Mouse (Mus musculus) stomach, embryonic 14.5 days (tissue): ENCODE results near the gene Grm8. TPM values are rescaled to one million over a fixed set of nuclear protein-coding genes. Genes with fewer than 3 reads are reported as not detected.

Experiments
- ATAC-seq: fragments of 200-750 bp; cut with Nextera tagmentation; 2 replicates; pipeline ENCODE4 v1.8.0; 2017; ENCODE audit warnings: low read depth, moderate TSS enrichment; ENCODE audit not compliant: insufficient number of reproducible peaks, insufficient read depth, low FRiP score
- H3K27ac ChIP-seq: fragments of 300-500 bp; sonication (generic); 2 replicates; pipeline ENCODE4 v1.5.1; 2014; ENCODE audit warnings: mild to moderate bottlenecking, low read length, moderate library complexity, mixed read lengths
- H3K27me3 ChIP-seq: fragments of 300-500 bp; sonication (generic); 2 replicates; pipeline ENCODE4 v1.6.1; 2014; ENCODE audit warnings: low read length, control low read depth, mixed read lengths; ENCODE audit not compliant: control insufficient read depth, insufficient read depth
- H3K36me3 ChIP-seq: fragments of 300-500 bp; sonication (generic); 2 replicates; pipeline ENCODE4 v1.6.1; 2014; ENCODE audit warnings: mild to moderate bottlenecking, control low read depth, low read length, moderate library complexity, mixed read lengths; ENCODE audit not compliant: control insufficient read depth, insufficient read depth
- H3K4me1 ChIP-seq: fragments of 300-500 bp; sonication (generic); 2 replicates; pipeline ENCODE4 v1.6.1; 2014; ENCODE audit warnings: low read length, control low read depth, mixed read lengths; ENCODE audit not compliant: control insufficient read depth, insufficient read depth
- H3K4me2 ChIP-seq: fragments of 300-500 bp; sonication (generic); replicated peaks from 2 replicates; pipeline ENCODE4 v1.6.1; 2014; ENCODE audit warnings: low read depth, low read length, control low read depth
- H3K4me3 ChIP-seq: fragments of 300-500 bp; sonication (generic); 2 replicates; pipeline ENCODE4 v1.5.1; 2014; ENCODE audit warnings: low read depth, low read length, control low read depth
- H3K9ac ChIP-seq: fragments of 300-500 bp; sonication (generic); replicated peaks from 2 replicates; pipeline ENCODE4 v1.6.1; 2014; ENCODE audit warnings: low read depth, mild to moderate bottlenecking, control low read depth, low read length, moderate library complexity, mixed read lengths
- H3K9me3 ChIP-seq: fragments of 300-500 bp; sonication (generic); 2 replicates; pipeline ENCODE4 v1.6.1; 2016; ENCODE audit warnings: low read depth, low read length, control low read depth; ENCODE audit not compliant: control insufficient read depth
- WGBS: fragments of 180-500 bp; shearing (Covaris S2); extraction: QIAGEN DNeasy Blood & Tissue Kit; methylation state at CpG from one replicate; pipeline ENCODE4 v1.1.7; 2014; 5-methylcytosine and 5-hydroxymethylcytosine counted together
- polyA plus RNA-seq: library from polyadenylated mRNA; unstranded; fragments of >200 nt; fragmentation: Nextera tagmentation; extraction: Ambion mirVana; gene quantifications from 2 replicates; pipeline ENCODE4 v1.2.1, GENCODE M21; 2014

The Grm8 gene
- polyA plus RNA-seq, 1 experiment from 2014 or later = 2.1 TPM

DNA sequence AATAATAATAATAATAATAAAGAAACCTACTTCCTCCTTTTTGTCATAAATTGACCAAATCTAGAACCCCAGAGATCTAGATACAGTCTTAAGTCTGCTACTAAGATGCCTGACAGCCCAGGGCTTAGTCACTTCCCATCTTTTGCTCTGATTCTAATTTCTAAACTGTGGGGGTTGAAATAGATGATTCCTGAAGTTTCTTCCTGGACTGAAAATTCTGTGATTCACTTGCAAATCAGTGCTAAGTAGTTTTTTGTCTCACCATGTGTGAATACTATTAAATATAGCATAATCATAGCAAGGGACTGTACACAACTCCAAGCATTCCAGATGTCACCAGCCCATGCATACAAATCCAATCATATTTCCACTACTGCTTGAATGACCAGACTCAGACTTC is 44.0 kb downstream of the Grm8 start:
- no peak overlapping the region for H3K4me2 ChIP-seq
- H3K9ac ChIP-seq = no peak overlapping the region
- H3K27ac ChIP-seq = no peak overlapping the region
- no peak for ATAC-seq
- H3K27me3 ChIP-seq = no peaks in the 10 kb centered on the region
- H3K9me3 ChIP-seq = no peaks in the 10 kb centered on the region
- no peak overlapping the region for H3K4me3 ChIP-seq
- no peaks in the 10 kb centered on the region for H3K36me3 ChIP-seq
- no peaks in the 10 kb centered on the region for H3K4me1 ChIP-seq

DNA sequence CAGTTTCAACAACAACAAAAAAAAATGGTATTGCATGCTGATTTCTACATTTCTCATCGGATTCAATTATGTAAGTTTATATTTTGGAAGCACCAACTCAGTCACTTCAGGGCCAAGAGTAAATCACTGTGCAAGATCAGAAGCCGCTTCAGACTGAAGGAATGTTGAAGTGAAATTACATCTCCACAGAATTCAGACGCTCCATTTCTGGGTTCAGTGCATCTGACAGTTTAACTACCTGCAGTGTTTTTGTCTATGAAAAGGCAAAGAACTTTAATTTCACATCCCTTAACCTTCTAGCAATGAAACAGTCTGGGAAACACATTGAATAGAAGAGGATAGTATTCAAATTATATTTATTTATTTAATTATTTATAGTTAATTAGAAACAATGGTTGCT is 59.4 kb downstream of the Grm8 start:
- no peak overlapping the region for H3K27ac ChIP-seq
- no peaks in the 10 kb centered on the region for H3K27me3 ChIP-seq
- no peaks in the 10 kb centered on the region for H3K4me1 ChIP-seq
- H3K4me3 ChIP-seq = no peak overlapping the region
- 80% methylated on average over 3 of the region's 3 CpGs for WGBS
- no peak overlapping the region for H3K4me2 ChIP-seq
- no peaks in the 10 kb centered on the region for H3K9me3 ChIP-seq
- H3K9ac ChIP-seq = no peak overlapping the region
- ATAC-seq = no peak
- no peaks in the 10 kb centered on the region for H3K36me3 ChIP-seq

DNA sequence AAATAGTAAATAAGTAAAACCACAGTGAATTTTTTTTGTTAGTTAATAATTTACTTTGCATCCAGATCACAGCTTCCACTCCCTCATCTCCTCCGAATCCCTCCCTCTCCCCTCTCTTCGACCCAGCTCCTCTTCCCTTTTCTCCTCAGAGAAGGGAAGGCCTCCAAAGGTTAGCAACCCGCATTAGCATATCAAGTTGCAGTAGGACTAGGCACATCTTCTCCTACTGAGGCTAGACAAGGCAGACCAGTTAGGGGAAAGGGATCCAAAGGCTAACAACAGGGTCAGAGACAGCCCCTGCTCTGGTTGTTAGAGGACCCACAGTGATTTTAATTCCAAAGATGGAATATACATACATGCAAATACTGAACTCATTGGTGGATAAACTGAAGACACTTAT is 60.5 kb downstream of the Grm8 start:
- no peak for ATAC-seq
- H3K4me2 ChIP-seq = no peak overlapping the region
- H3K9ac ChIP-seq = no peak overlapping the region
- no peaks in the 10 kb centered on the region for H3K4me1 ChIP-seq
- H3K9me3 ChIP-seq = no peaks in the 10 kb centered on the region
- no peak overlapping the region for H3K4me3 ChIP-seq
- no peak overlapping the region for H3K27ac ChIP-seq
- H3K36me3 ChIP-seq = no peaks in the 10 kb centered on the region
- no peaks in the 10 kb centered on the region for H3K27me3 ChIP-seq
- 47% methylated on average over 3 of the region's 3 CpGs for WGBS

DNA sequence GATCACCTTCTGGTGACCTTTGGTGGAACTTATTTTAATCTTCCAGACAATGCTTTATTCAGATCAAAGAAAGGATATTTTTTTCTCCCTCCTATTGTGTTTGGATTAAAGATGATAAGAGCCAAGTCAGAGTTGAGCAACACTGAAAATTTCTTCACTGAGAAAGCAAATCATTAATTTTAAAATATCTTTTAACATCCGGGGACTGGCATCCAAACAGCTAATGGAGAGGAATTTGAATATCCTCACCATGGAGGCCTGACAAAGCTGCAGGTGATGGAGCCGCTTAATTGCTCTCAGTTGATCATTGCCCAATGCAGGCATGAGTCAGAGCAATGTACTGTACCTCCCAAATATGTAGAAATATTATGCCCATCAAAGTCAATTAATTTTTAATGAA is 83.0 kb downstream of the Grm8 start:
- Histone ChIP-seq H3K27me3 (no peaks in the 10 kb centered on the region), H3K27ac (no peak overlapping the region), H3K4me1 (no peaks in the 10 kb centered on the region), H3K4me2 (no peak overlapping the region), H3K9me3 (no peaks in the 10 kb centered on the region), H3K36me3 (no peaks in the 10 kb centered on the region), H3K4me3 (no peak overlapping the region), H3K9ac (no peak overlapping the region)
- 74% methylated on average over 2 of the region's 2 CpGs for WGBS
- ATAC-seq = no peak

DNA sequence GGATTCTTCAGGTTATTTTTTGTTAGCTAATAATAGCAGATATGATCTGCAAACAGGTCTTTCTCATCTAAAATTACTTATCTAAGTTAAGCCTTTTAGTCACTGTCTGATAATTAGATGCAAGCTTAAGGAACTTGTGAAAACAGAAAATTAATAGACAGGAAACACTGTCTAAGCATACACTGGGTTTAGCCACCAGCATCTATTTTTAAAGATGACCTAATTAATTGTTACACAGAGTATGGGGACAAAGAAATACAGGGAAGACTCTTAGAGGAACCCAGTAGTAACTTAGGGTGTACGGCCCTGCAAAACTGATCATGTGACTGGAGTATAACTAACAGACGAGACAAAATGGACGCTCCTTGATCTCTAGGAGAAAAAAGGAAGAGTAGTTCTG is 92.6 kb downstream of the Grm8 start:
- H3K9ac ChIP-seq = no peak overlapping the region
- H3K4me2 ChIP-seq = no peak overlapping the region
- H3K27me3 ChIP-seq = no peaks in the 10 kb centered on the region
- H3K27ac ChIP-seq = no peak overlapping the region
- H3K9me3 ChIP-seq = no peaks in the 10 kb centered on the region
- ATAC-seq = no peak
- WGBS = 86% methylated on average over 3 of the region's 3 CpGs
- no peaks in the 10 kb centered on the region for H3K4me1 ChIP-seq
- H3K4me3 ChIP-seq = no peak overlapping the region
- no peaks in the 10 kb centered on the region for H3K36me3 ChIP-seq

DNA sequence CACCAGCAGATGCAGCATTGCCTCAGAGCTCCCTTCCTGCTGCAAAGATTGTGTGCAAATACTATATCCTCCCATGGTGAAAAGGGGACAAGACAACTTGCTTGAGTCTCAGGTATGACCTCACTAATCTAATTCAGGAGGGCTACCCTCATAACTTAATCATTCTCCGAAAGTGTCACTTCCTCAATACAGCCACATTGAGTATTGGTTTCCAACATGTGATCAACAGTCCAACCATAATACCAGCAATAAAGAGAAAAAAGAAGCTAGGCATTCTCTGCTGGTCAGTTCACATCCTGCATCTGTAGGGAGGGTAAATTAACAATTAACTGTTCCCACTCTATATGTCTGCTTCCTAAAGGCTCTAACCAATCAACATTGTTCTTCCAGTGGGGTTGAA is 94.2 kb downstream of the Grm8 start:
- 88% methylated on average over 1 of the region's 1 CpGs for WGBS
- Histone ChIP-seq H3K9me3 (no peaks in the 10 kb centered on the region), H3K27ac (no peak overlapping the region), H3K4me3 (no peak overlapping the region), H3K36me3 (no peaks in the 10 kb centered on the region), H3K27me3 (no peaks in the 10 kb centered on the region), H3K9ac (no peak overlapping the region), H3K4me1 (no peaks in the 10 kb centered on the region), H3K4me2 (no peak overlapping the region)
- no peak for ATAC-seq

DNA sequence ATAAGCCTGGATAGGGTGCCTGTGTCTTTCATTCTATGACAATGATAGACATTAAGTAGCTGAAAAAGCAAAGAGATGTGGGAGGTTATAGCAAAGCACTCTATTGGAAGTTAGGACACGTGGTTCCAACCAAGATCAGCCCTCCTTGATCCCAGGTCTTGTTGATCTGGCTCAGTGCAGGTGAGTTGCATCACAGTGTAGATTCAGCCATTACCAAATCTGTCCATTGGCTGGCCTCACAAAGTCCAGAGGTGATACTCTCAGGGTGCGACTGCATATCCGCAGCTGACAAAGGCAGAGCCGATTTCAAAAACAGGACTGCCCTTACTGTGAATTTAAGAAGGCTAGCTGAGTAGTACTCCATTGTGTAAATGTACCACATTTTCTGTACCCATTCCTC is 103.0 kb downstream of the Grm8 start:
- Histone ChIP-seq H3K27me3 (no peaks in the 10 kb centered on the region), H3K4me3 (no peak overlapping the region), H3K4me1 (no peaks in the 10 kb centered on the region), H3K9ac (no peak overlapping the region), H3K36me3 (no peaks in the 10 kb centered on the region), H3K4me2 (no peak overlapping the region), H3K27ac (no peak overlapping the region), H3K9me3 (no peaks in the 10 kb centered on the region)
- no peak for ATAC-seq
- 87% methylated on average over 4 of the region's 4 CpGs for WGBS

DNA sequence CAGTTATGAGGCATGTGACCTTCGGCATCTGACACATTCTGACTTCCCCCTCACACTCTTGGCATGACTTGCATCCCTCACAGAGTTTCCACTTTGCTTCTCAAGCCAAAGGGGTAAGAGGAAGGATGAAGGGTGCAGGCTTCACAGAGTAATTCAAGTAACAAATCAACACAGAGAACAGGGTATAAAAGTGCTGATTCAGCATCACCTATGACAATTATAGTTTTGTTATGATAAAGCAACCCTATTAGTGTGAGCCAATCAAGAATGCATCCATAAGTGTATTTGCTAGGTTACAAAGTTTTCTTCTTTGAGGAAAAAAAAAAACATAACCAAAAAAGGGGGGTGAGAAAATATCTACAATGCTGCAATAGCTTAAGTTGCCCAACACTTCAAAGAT is 117.3 kb downstream of the Grm8 start:
- no peak overlapping the region for H3K4me2 ChIP-seq

DNA sequence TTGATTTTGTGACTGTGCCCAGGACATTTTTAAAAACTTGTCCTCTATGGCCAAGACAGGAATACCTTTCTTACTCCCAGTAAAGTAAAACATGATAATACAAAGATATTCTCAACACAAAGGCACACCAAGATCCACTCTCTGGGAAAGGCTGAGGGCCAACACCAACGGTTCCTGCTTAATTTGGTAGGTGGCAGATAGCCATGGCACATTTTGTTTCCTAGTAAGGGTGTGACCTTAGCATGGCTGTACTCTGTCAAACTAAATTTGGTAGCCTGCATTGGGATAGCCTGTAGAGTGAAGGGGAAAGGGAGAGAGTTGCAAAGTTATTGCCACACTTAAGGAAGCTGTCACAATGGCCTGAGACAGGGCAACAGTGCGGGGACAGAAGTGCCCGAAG is 128.0 kb downstream of the Grm8 start:
- no peak for ATAC-seq
- H3K36me3 ChIP-seq = no peaks in the 10 kb centered on the region
- no peak overlapping the region for H3K4me2 ChIP-seq
- no peak overlapping the region for H3K27ac ChIP-seq
- no peaks in the 10 kb centered on the region for H3K4me1 ChIP-seq
- no peaks in the 10 kb centered on the region for H3K9me3 ChIP-seq
- WGBS = 85% methylated on average over 3 of the region's 3 CpGs
- no peaks in the 10 kb centered on the region for H3K27me3 ChIP-seq
- no peak overlapping the region for H3K4me3 ChIP-seq
- no peak overlapping the region for H3K9ac ChIP-seq

More for the DNA sequence above, 117.3 kb downstream of the Grm8 start:
- no peaks in the 10 kb centered on the region for H3K27me3 ChIP-seq
- 86% methylated on average over 1 of the region's 1 CpGs for WGBS
- H3K4me1 ChIP-seq = no peaks in the 10 kb centered on the region
- no peaks in the 10 kb centered on the region for H3K9me3 ChIP-seq
- ATAC-seq = no peak
- H3K27ac ChIP-seq = no peak overlapping the region
- no peaks in the 10 kb centered on the region for H3K36me3 ChIP-seq
- no peak overlapping the region for H3K9ac ChIP-seq
- no peak overlapping the region for H3K4me3 ChIP-seq
